Mouse (Mus musculus) G1E (cell line): ENCODE measurements at regions not wholly inside any gene's neighbourhood (a gene's known extent, or its start where the extent isn't known, plus 50 kb on each side); places are given as distances from the start of the nearest gene placed in this dataset.

ENCODE experiments used
- CTCF ChIP-seq: IDR thresholded peaks from 2 replicates; pipeline ENCODE4 v1.5.1; 2012; ENCODE audit warnings: low read depth, low read length, inconsistent platforms, mixed read lengths
- GATA2 ChIP-seq: IDR thresholded peaks from 2 replicates; pipeline ENCODE4 v1.6.1; 2012; ENCODE audit warnings: low read depth, low read length, inconsistent platforms, borderline replicate concordance
- POLR2AphosphoS5 ChIP-seq: IDR thresholded peaks from 2 replicates; pipeline ENCODE4 v1.6.1; 2012; ENCODE audit warnings: low read depth, low read length, inconsistent platforms; ENCODE audit not compliant: insufficient replicate concordance

- TF ChIP-seq CTCF (no peak), POLR2AphosphoS5 (no peak), GATA2 (no peak)
Measured at GRCm38 (mm10) chr4:7269047-7269446, 969.8 kb downstream of the Car8 start.
